Mouse (Mus musculus) kidney, postnatal 4 days (tissue): ENCODE data around the gene Sox1.

Experiments
- DNase-seq, 2 experiments: peaks; one replicate each; pipeline ENCODE4 v3.0.0; 2021; ENCODE audit warnings: mixed read lengths in 2 of 2

The Sox1 gene

GRCm38 (mm10) chr8:12395071-12396031 lies at the start of gene Sox1:
Sox1 (plus strand) TSS chr8:12395295.
- DNase-seq: peak; percentile 61 to 74

- peak in 1 of 2 experiments; percentile 23 for DNase-seq
These were observed 49.2 kb upstream of the Sox1 start for GRCm38 (mm10) chr8:12345881-12346280.

GRCm38 (mm10) chr8:12346870-12347269 lies 48.2 kb upstream of the Sox1 start:
- no peak for DNase-seq

GRCm38 (mm10) chr8:12348306-12348705 lies 46.8 kb upstream of the Sox1 start:
- DNase-seq: no peak

GRCm38 (mm10) chr8:12349591-12349990 lies 45.5 kb upstream of the Sox1 start:
- no peak for DNase-seq

GRCm38 (mm10) chr8:12351121-12351520 lies 44.0 kb upstream of the Sox1 start:
- DNase-seq: no peak

GRCm38 (mm10) chr8:12354406-12355025 lies 40.6 kb upstream of the Sox1 start:
- DNase-seq: peak; percentile 11 to 37

- DNase-seq: no peak
These were observed 26.9 kb upstream of the Sox1 start for GRCm38 (mm10) chr8:12368161-12368560.

- DNase-seq: no peak
These were observed 26.2 kb upstream of the Sox1 start for GRCm38 (mm10) chr8:12368856-12369255.

- DNase-seq: no peak
These were observed 14.0 kb upstream of the Sox1 start for GRCm38 (mm10) chr8:12381111-12381510.

GRCm38 (mm10) chr8:12382707-12383561 lies 12.2 kb upstream of the Sox1 start:
- DNase-seq: no peak

GRCm38 (mm10) chr8:12383979-12384890 lies 10.9 kb upstream of the Sox1 start:
- DNase-seq: peak in 1 of 2 experiments; percentile 61

- DNase-seq: peak in 1 of 2 experiments; percentile 47
These were observed 10.0 kb upstream of the Sox1 start for GRCm38 (mm10) chr8:12384996-12385685.

- no peak for DNase-seq
These were observed 9.2 kb upstream of the Sox1 start for GRCm38 (mm10) chr8:12385686-12386488.

- DNase-seq: no peak
These were observed 8.4 kb upstream of the Sox1 start for GRCm38 (mm10) chr8:12386530-12387222.

GRCm38 (mm10) chr8:12387223-12387860 lies 7.8 kb upstream of the Sox1 start:
- DNase-seq: no peak

- no peak for DNase-seq
These were observed 7.2 kb upstream of the Sox1 start for GRCm38 (mm10) chr8:12387901-12388300.

- no peak for DNase-seq
These were observed 6.5 kb upstream of the Sox1 start for GRCm38 (mm10) chr8:12388390-12389115.

- no peak for DNase-seq
These were observed 6.0 kb upstream of the Sox1 start for GRCm38 (mm10) chr8:12389116-12389471.
